Mouse (Mus musculus) ovary, postnatal 36 days (tissue): ENCODE measurements around the gene Muc13.

Experiments used
- DNase-seq: peaks from one replicate; pipeline ENCODE4 v3.0.0; 2022; ENCODE audit warnings: low spot score, mixed read lengths

Muc13 gene

DNA sequence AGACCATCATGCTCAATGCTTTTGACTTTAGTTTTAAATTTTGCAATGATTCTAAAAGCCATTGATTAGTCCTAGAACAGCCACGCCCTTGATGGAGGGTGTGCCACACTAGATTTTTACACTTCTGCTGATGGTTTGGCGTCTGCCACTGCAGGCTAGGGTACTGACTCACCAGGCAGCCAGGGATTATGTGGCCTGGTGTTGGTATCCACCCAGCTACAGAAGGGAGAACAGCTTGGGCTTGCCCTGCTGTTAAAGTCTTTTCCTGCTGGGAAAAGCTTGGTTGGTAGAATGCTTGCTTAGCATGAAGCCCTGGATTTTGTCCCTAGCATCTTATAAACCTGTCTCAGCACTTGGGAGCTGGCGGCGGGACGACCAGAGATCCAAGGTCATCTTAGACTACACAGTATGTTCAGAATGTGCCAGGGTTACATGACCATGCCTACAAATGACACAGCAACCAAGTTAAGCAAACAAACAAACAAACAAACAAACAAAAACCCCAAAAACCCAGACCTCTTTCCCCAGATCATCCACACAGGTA is 69.4 kb downstream of the Muc13 start:
- DNase-seq = no peak
